Mouse (Mus musculus) midbrain, embryonic 13.5 days (tissue): ENCODE measurements around the gene Ahcyl1. TPM values are rescaled to one million over a fixed set of nuclear protein-coding genes. Genes with fewer than 3 reads are reported as not detected.

ENCODE experiments used
- ATAC-seq: fragments of 200-750 bp; cut with Nextera tagmentation; 2 replicates; pipeline ENCODE4 v1.8.0; 2017; ENCODE audit warnings: mild to moderate bottlenecking, moderate TSS enrichment, moderate library complexity
- H3K27ac ChIP-seq: fragments of 300-500 bp; sonication (generic); 2 replicates; pipeline ENCODE4 v1.5.1; 2015; ENCODE audit warnings: inconsistent platforms, mild to moderate bottlenecking, moderate library complexity
- H3K27me3 ChIP-seq: fragments of 300-500 bp; sonication (generic); 2 replicates; pipeline ENCODE4 v1.6.1; 2015; ENCODE audit warnings: mild to moderate bottlenecking, inconsistent platforms
- H3K36me3 ChIP-seq: fragments of 300-500 bp; sonication (generic); 2 replicates; pipeline ENCODE4 v1.6.1; 2015; ENCODE audit warnings: mild to moderate bottlenecking, inconsistent platforms
- H3K4me1 ChIP-seq: fragments of 300-500 bp; sonication (generic); replicated peaks from 2 replicates; pipeline ENCODE4 v1.6.1; 2015; ENCODE audit warnings: inconsistent platforms
- H3K4me2 ChIP-seq: fragments of 300-500 bp; sonication (generic); replicated peaks from 2 replicates; pipeline ENCODE4 v1.6.1; 2015; ENCODE audit warnings: moderate library complexity, mild to moderate bottlenecking, inconsistent platforms
- H3K4me3 ChIP-seq: fragments of 300-500 bp; sonication (generic); replicated peaks from 2 replicates; pipeline ENCODE4 v1.5.1; 2015; ENCODE audit warnings: mild to moderate bottlenecking, inconsistent platforms
- H3K9ac ChIP-seq: fragments of 300-500 bp; sonication (generic); replicated peaks from 2 replicates; pipeline ENCODE4 v1.6.1; 2015; ENCODE audit warnings: mild to moderate bottlenecking, inconsistent platforms
- H3K9me3 ChIP-seq: fragments of 300-500 bp; sonication (generic); 2 replicates; pipeline ENCODE4 v1.6.1; 2016; ENCODE audit warnings: mild to moderate bottlenecking, inconsistent platforms
- WGBS: fragments of 180-500 bp; shearing (Covaris S2); methylation state at CpG from one replicate; pipeline ENCODE4 v1.1.7; 2015; 5-methylcytosine and 5-hydroxymethylcytosine counted together
- polyA plus RNA-seq: library from polyadenylated mRNA; unstranded; fragments of >200 nt; fragmentation: Nextera tagmentation; extraction: Ambion mirVana; gene quantifications from 2 replicates; pipeline ENCODE4 v1.2.1, GENCODE M21; 2015

Ahcyl1 gene
- polyA plus RNA-seq, 1 experiment from 2014 or later: 116 TPM

DNA sequence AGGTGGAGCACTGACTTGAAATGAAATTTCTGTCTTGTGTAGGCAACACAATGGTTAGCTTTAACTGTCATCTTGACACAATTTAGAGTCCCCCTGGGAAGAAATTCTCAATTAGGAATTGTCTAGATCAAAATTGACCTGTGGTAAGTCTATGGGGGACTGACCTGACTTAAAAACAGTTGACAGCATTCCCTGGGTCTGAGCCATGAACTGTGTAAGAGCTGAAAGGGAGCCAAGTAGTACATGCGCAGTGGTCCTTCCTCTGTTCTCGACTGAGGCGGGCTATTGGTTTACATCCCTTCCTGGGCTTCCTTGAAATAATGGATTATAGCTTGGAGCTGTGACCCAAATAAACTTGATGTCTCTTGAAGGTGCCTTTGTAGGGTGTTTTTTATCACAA, 49.4 kb downstream of the Ahcyl1 start:
- no peak overlapping the region for H3K4me3 ChIP-seq
- no peaks in the 10 kb centered on the region for H3K4me1 ChIP-seq
- H3K9me3 ChIP-seq: no peaks in the 10 kb centered on the region
- ATAC-seq: no peak
- no peaks in the 10 kb centered on the region for H3K36me3 ChIP-seq
- H3K4me2 ChIP-seq: no peak overlapping the region
- no peak overlapping the region for H3K27ac ChIP-seq
- H3K27me3 ChIP-seq: no peaks in the 10 kb centered on the region
- no peak overlapping the region for H3K9ac ChIP-seq
- 97% methylated on average over 3 of the region's 3 CpGs for WGBS

DNA sequence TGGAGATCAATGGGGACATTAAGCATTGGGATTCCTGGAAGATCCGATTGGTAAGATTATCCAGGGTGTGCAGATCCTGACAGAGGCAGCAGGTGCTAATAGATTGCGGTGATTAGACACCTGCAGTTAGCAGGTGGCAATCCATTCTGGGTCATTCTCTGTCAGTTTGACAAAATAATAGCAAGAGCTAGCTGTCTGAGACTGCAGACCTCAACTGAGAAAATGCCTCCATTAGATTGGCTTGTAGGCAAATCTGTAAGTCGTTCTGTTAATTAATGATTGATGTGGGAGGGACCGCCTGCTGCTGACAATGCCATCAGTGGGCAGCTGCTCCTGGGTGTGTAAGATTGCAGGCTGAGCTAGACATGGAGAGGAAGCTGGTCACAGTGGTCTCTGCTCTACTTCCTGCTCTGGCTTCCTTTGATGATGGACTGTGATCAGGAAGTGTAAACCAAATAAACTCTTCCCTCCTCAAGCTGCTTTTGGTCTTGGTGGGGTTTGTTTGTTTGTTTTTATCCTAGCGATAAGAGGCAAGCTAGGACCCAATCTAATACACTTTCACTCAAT, 58.7 kb downstream of the Ahcyl1 start:
- ATAC-seq: no peak
- H3K27ac ChIP-seq: no peak overlapping the region
- H3K4me2 ChIP-seq: no peak overlapping the region
- no peaks in the 10 kb centered on the region for H3K36me3 ChIP-seq
- H3K4me3 ChIP-seq: no peak overlapping the region
- H3K4me1 ChIP-seq: no peaks in the 10 kb centered on the region
- H3K27me3 ChIP-seq: no peaks in the 10 kb centered on the region
- no peaks in the 10 kb centered on the region for H3K9me3 ChIP-seq
- 65% methylated on average over 5 of the region's 5 CpGs for WGBS
- H3K9ac ChIP-seq: no peak overlapping the region

DNA sequence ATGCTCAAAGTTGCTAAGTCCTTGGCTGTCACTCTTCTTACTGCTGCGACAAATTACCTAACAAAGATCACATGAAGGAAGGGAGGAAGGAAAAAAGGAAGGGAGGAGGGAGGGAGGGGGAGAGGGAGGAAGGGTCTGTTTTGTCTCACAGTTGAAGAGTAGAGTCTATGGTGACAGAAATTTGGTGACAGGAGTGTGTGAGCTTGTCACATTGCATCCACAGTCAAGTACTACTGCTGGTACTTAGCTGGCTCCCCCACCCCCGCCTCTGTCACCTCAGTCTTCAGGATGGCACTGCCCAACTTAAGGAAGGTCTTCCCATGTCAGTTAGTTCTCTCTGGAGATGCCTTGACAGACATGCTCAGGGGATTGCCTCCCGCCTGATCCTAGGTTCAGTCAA, 60.1 kb downstream of the Ahcyl1 start:
- 0 out of 2 replicates have a peak, but pooled peaks cover 2% of the 10 kb centered on the region for H3K4me1 ChIP-seq
- no peaks in the 10 kb centered on the region for H3K36me3 ChIP-seq
- WGBS: 77% methylated on average over 3 of the region's 3 CpGs
- ATAC-seq: no peak
- H3K27me3 ChIP-seq: no peaks in the 10 kb centered on the region
- H3K4me3 ChIP-seq: no peak overlapping the region
- H3K9me3 ChIP-seq: no peaks in the 10 kb centered on the region
- H3K27ac ChIP-seq: no peak overlapping the region
- H3K4me2 ChIP-seq: no peak overlapping the region
- H3K9ac ChIP-seq: no peak overlapping the region

DNA sequence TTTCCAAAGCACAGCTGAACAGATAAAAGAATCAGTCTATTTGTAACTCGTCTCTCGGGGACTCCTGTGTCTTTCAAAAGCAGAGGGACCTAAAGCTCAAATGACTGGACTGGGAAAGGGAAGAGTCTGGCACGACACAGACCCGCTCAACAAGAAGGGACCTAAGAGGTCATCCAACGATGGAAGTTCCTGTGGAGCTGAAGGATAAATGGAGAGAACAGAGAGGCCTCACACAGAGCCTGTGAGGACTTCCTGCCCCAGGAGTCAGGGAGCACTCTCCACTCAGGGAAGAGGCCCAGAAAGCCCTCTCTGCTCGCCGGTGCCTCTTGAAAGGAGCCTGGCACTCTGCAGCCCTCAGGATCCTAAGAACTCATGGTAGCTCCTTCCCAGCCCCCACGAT, 60.5 kb downstream of the Ahcyl1 start:
- H3K9ac ChIP-seq: no peak overlapping the region
- no peak for ATAC-seq
- H3K4me2 ChIP-seq: no peak overlapping the region
- H3K9me3 ChIP-seq: no peaks in the 10 kb centered on the region
- no peaks in the 10 kb centered on the region for H3K36me3 ChIP-seq
- WGBS: 62% methylated on average over 8 of the region's 8 CpGs
- H3K4me3 ChIP-seq: no peak overlapping the region
- no peaks in the 10 kb centered on the region for H3K27me3 ChIP-seq
- H3K27ac ChIP-seq: no peak overlapping the region
- H3K4me1 ChIP-seq: 0 out of 2 replicates have a peak, but pooled peaks cover 2% of the 10 kb centered on the region

DNA sequence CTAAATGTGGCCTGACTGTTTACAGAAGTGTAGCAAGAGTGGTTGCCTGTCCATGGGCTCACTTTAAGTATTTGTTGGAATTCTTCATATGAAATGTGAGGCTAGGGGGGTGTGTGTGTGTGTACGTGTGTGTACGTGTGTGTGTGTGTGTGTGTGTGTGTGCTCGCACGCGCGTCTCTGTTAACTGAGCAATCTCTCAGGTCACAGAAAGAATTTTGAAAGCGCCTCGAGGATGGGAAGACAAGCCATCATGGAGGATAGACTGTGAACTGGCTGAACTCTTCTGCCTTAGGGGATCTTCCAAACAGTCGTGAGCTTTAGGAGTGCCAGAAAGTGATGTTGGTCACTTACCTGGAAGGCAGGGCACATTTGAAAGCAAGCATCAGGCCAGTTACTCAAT, 62.5 kb downstream of the Ahcyl1 start:
- Histone ChIP-seq H3K9me3 (no peaks in the 10 kb centered on the region), H3K4me1 (peaks cover 19% of the 10 kb centered on the region), H3K27ac (no peak overlapping the region), H3K4me2 (no peak overlapping the region), H3K4me3 (no peak overlapping the region), H3K36me3 (peaks cover 3% of the 10 kb centered on the region), H3K9ac (no peak overlapping the region), H3K27me3 (no peaks in the 10 kb centered on the region)
- 89% methylated on average over 9 of the region's 9 CpGs for WGBS
- no peak for ATAC-seq

DNA sequence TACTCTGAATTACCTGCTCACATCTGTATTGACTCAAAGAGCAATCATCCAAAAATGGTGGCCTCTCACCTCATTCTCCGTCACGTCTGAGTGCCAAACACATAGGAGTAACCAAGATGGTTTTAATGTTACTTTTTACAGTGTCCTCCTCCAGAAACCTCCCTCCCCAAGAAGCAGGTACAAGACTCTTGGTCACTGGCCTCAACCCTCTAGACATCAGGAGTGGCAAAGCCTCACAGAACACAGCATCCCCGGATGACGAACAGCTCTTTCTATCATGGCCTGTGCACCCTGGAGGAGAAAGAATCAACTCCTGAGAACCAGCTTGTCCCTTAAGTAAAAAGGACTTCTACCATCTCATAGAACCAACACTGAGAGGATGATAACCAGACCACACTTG, 63.6 kb downstream of the Ahcyl1 start:
- Histone ChIP-seq H3K27ac (no peak overlapping the region), H3K4me3 (no peak overlapping the region), H3K4me2 (no peak overlapping the region), H3K36me3 (peaks cover 11% of the 10 kb centered on the region), H3K4me1 (peaks cover 24% of the 10 kb centered on the region), H3K9me3 (no peaks in the 10 kb centered on the region), H3K27me3 (no peaks in the 10 kb centered on the region), H3K9ac (no peak overlapping the region)
- 90% methylated on average over 4 of the region's 4 CpGs for WGBS
- no peak for ATAC-seq

DNA sequence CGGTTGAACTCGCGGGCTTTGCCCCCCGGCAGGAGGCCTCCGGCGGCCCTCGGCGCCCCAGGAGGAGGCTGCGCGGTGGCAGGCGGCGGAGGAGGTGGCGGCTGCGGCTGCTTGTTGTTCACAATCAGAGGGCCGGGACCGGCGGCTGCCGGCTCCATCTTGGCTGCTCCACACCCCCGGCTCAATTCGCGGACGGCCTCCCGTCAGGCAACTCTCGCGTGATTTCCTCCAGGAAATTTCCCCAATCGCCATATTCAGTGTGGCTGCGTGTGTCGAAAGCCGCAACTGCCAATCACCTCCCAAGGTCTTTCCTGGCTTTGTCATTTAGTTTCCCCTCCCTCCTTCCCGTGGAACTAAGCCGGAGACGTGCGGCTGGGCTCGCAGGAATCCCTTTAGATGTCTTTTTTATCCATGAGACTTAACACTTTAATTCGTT, 64.8 kb downstream of the Ahcyl1 start, which contains the start of gene Strip1:
TSS of gene Strip1 (minus strand) at position 172 of the 436 bp plus-strand sequence.
- Histone ChIP-seq H3K27ac (peak within 1 kb of the TSS; percentile 99), H3K4me3 (peak within 1 kb of the TSS; percentile 97), H3K4me2 (peak within 1 kb of the TSS; percentile 68), H3K36me3 (peaks cover 23% of the 10 kb centered on the region), H3K9me3 (no peaks in the 10 kb centered on the region), H3K9ac (peak within 1 kb of the TSS; percentile 100), H3K4me1 (peaks cover 24% of the 10 kb centered on the region), H3K27me3 (no peaks in the 10 kb centered on the region)
- ATAC-seq: peak; percentile 96
- WGBS: 0% methylated on average over 35 of the region's 35 CpGs

DNA sequence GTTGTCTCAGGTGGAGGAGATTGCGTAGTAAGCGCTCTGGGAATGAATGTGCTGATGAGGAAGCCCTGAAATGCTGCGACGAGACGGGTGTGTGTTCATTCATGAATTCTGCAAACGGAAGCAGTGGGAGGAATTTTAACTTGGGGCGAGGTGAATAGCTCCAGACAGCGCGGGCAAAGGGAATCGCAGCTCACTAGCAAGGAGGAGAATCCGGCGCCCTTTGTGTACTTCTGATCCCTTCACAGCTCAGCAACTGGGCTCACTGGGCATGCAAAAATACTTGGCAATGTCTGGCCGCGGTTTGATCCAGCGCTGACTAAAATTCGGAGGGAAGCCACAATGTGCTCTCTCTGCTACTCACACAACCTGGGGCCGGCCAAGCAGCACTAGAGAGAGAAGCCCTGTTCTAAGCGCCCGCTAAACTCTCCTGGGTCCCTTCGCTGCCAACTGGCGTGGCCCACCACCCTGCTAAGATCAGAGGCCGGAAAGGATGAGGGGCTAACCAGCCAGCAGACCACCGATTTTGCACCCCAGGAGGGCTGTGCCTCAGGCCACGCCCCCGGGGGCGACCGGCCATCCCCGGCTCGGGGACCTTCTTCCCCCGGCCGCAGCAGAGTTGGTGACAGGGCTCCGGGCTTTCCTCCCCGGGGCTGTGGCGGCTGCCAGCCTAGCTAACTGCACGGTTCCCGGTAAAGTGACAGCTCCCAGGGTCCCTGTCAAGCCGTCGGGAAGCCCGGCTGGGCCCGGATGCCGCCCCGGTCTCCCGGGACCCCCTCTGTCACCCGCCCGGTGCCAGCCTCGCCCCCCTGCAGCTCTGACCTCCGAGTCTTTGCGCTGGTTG, 65.5 kb downstream of the Ahcyl1 start, which contains the start of gene Gm10961:
TSS of gene Gm10961 (plus strand) at position 641 of the 841 bp plus-strand sequence.
- H3K36me3 ChIP-seq: peaks cover 30% of the 10 kb centered on the region
- ATAC-seq: peak; percentile 85
- no peaks in the 10 kb centered on the region for H3K27me3 ChIP-seq
- no peaks in the 10 kb centered on the region for H3K9me3 ChIP-seq
- H3K9ac ChIP-seq: peak within 1 kb of the TSS; percentile 100
- peak within 1 kb of the TSS; percentile 97 for H3K4me3 ChIP-seq
- H3K4me1 ChIP-seq: peaks cover 24% of the 10 kb centered on the region
- peak within 1 kb of the TSS; percentile 99 for H3K27ac ChIP-seq
- H3K4me2 ChIP-seq: peak within 1 kb of the TSS; percentile 68
- under 1% methylated on average over 48 of the region's 48 CpGs for WGBS

DNA sequence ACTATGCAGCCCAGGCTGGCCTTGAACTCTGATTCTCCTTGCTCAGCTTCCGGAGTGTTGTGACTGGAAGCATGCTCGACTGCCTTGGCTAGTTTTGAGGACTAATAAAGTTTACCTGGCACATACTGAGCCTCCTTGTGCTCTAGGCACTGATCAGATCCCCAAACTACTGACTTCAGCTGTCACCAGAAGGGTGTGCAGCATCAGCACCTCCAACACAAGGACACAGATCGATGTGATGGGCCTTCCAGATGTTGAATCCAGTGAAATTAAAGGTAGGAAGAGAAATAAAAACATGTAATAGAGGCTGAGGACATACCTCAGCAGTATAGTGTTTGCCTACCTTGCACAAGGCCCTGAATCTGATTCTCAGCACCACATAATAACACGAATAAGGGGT, 66.9 kb downstream of the Ahcyl1 start:
- H3K9ac ChIP-seq: no peak overlapping the region
- WGBS: 96% methylated on average over 4 of the region's 4 CpGs
- no peaks in the 10 kb centered on the region for H3K9me3 ChIP-seq
- peak overlapping the region; percentile 68 for H3K4me2 ChIP-seq
- no peak for ATAC-seq
- no peaks in the 10 kb centered on the region for H3K27me3 ChIP-seq
- H3K4me1 ChIP-seq: peaks cover 24% of the 10 kb centered on the region
- H3K4me3 ChIP-seq: no peak overlapping the region
- H3K27ac ChIP-seq: no peak overlapping the region
- H3K36me3 ChIP-seq: peaks cover 44% of the 10 kb centered on the region

DNA sequence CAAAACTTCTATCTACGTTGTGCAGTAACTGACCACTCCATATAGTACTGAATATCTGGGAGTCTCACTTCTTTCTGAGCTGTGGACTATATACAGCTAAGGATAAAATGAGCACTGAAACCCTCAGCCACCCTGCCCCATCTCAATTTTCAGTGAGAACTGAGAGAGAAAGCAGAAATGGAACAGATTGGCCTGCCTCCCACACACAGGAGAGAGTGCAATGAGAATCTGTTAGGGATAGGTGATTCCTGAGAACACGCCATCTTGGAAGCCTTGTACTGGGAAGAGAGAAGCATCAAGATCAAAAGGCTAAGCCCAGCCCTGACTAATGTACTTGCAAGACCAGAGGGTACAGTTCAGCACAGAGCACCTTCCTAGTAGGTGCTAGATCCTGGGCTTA, 67.8 kb downstream of the Ahcyl1 start:
- Histone ChIP-seq H3K4me2 (no peak overlapping the region), H3K27me3 (no peaks in the 10 kb centered on the region), H3K9me3 (no peaks in the 10 kb centered on the region), H3K27ac (no peak overlapping the region), H3K4me1 (peaks cover 24% of the 10 kb centered on the region), H3K36me3 (peaks cover 53% of the 10 kb centered on the region), H3K9ac (no peak overlapping the region), H3K4me3 (no peak overlapping the region)
- no peak for ATAC-seq
- WGBS: 91% methylated on average over 2 of the region's 2 CpGs

DNA sequence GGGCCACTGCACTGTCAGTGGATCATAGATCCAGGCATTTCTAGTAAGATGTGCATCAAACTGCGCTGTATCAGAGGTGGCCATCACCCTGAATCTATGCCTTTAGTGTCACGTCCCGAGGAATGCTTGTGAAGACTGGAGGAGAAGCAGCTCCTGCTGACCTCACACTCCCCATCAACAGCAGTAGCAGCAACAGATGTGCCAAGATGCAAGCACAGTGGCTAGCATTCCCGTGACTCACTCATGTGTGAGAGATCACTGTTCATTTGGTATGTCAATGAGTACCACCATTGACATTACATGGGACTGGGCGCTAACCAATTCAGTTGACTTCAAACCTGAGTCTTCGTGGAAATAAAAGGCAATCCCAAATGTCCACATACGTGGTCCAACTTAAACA, 68.7 kb downstream of the Ahcyl1 start:
- no peak overlapping the region for H3K4me2 ChIP-seq
- 88% methylated on average over 7 of the region's 7 CpGs for WGBS
- H3K9me3 ChIP-seq: no peaks in the 10 kb centered on the region
- ATAC-seq: no peak
- peaks cover 62% of the 10 kb centered on the region for H3K36me3 ChIP-seq
- peaks cover 24% of the 10 kb centered on the region for H3K4me1 ChIP-seq
- no peak overlapping the region for H3K9ac ChIP-seq
- H3K27ac ChIP-seq: no peak overlapping the region
- no peak overlapping the region for H3K4me3 ChIP-seq
- no peaks in the 10 kb centered on the region for H3K27me3 ChIP-seq

DNA sequence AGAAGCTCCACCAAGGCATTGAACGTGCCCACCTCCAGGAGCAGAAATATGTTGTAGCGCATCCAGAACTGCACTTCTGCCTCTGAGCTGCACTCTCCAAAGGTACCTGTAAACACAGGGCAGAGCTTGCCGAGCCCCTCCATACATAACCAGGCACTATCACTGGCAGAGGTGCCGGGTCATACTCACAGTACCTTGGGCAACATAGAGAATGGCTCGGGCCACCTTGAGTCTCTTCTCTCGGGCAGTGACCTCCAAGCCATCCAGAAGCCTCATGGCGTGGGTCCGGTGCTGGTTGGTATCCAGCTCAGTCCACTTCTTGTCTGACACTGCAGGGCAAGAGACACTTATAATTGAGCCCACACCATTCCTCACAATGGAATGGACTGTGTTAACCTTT, 69.6 kb downstream of the Ahcyl1 start:
- 94% methylated on average over 8 of the region's 8 CpGs for WGBS
- ATAC-seq: no peak
- no peak overlapping the region for H3K4me2 ChIP-seq

More for the DNA sequence above, 69.6 kb downstream of the Ahcyl1 start:
- H3K9ac ChIP-seq: no peak overlapping the region
- no peaks in the 10 kb centered on the region for H3K9me3 ChIP-seq
- H3K36me3 ChIP-seq: peaks cover 71% of the 10 kb centered on the region
- H3K27me3 ChIP-seq: no peaks in the 10 kb centered on the region
- H3K27ac ChIP-seq: no peak overlapping the region
- H3K4me1 ChIP-seq: peaks cover 21% of the 10 kb centered on the region
- no peak overlapping the region for H3K4me3 ChIP-seq
